Mouse (Mus musculus) kidney, embryonic 14.5 days (tissue): ENCODE results near the gene Tmx1. TPM values are rescaled to one million over a fixed set of nuclear protein-coding genes. Genes with fewer than 3 reads are reported as not detected.

Source experiments
- ATAC-seq: fragments of 200-750 bp; cut with Nextera tagmentation; 2 replicates; pipeline ENCODE4 v1.8.0; 2017; ENCODE audit warnings: moderate number of reproducible peaks, mild to moderate bottlenecking, moderate TSS enrichment, moderate library complexity; ENCODE audit not compliant: low FRiP score, low TSS enrichment
- H3K27ac ChIP-seq: fragments of 300-500 bp; sonication (generic); 2 replicates; pipeline ENCODE4 v1.5.1; 2014; ENCODE audit warnings: low read depth, mild to moderate bottlenecking, low read length, moderate library complexity, mixed read lengths
- H3K27me3 ChIP-seq: fragments of 300-500 bp; sonication (generic); 2 replicates; pipeline ENCODE4 v1.6.1; 2014; ENCODE audit warnings: mild to moderate bottlenecking, low read length; ENCODE audit not compliant: control insufficient read depth, insufficient read depth
- H3K36me3 ChIP-seq: fragments of 300-500 bp; sonication (generic); 2 replicates; pipeline ENCODE4 v1.6.1; 2014; ENCODE audit warnings: low read length, mixed read lengths; ENCODE audit not compliant: control insufficient read depth, insufficient read depth
- H3K4me1 ChIP-seq: fragments of 300-500 bp; sonication (generic); 2 replicates; pipeline ENCODE4 v1.6.1; 2014; ENCODE audit warnings: low read length, mixed read lengths; ENCODE audit not compliant: control insufficient read depth, insufficient read depth
- H3K4me2 ChIP-seq: fragments of 300-500 bp; sonication (generic); replicated peaks from 2 replicates; pipeline ENCODE4 v1.6.1; 2014; ENCODE audit warnings: low read depth, mild to moderate bottlenecking, low read length
- H3K4me3 ChIP-seq: fragments of 300-500 bp; sonication (generic); 2 replicates; pipeline ENCODE4 v1.5.1; 2014; ENCODE audit warnings: mild to moderate bottlenecking, low read length
- H3K9ac ChIP-seq: fragments of 300-500 bp; sonication (generic); 2 replicates; pipeline ENCODE4 v1.6.1; 2014; ENCODE audit warnings: low read depth, mild to moderate bottlenecking, low read length, moderate library complexity
- H3K9me3 ChIP-seq: fragments of 300-500 bp; sonication (generic); 2 replicates; pipeline ENCODE4 v1.6.1; 2016; ENCODE audit warnings: low read length; ENCODE audit not compliant: control insufficient read depth
- WGBS: fragments of 180-500 bp; shearing (Covaris S2); extraction: QIAGEN DNeasy Blood & Tissue Kit; methylation state at CpG from one replicate; pipeline ENCODE4 v1.1.7; 2014; 5-methylcytosine and 5-hydroxymethylcytosine counted together
- polyA plus RNA-seq: library from polyadenylated mRNA; unstranded; fragments of >200 nt; fragmentation: Nextera tagmentation; extraction: Ambion mirVana; gene quantifications from 2 replicates; pipeline ENCODE4 v1.2.1, GENCODE M21; 2014

The Tmx1 gene
- polyA plus RNA-seq, 1 experiment from 2014 or later = 81.7 TPM

GRCm38 (mm10) chr12:70505971-70506370 lies 53.1 kb downstream of the Tmx1 start:
- no peaks in the 10 kb centered on the region for H3K9me3 ChIP-seq
- no peaks in the 10 kb centered on the region for H3K36me3 ChIP-seq
- no peak overlapping the region for H3K27ac ChIP-seq
- H3K9ac ChIP-seq = no peak overlapping the region
- no peak overlapping the region for H3K4me2 ChIP-seq
- no peak for ATAC-seq
- H3K27me3 ChIP-seq = no peaks in the 10 kb centered on the region
- H3K4me3 ChIP-seq = no peak overlapping the region
- WGBS = 88% methylated on average over 5 of the region's 5 CpGs
- no peaks in the 10 kb centered on the region for H3K4me1 ChIP-seq

DNA sequence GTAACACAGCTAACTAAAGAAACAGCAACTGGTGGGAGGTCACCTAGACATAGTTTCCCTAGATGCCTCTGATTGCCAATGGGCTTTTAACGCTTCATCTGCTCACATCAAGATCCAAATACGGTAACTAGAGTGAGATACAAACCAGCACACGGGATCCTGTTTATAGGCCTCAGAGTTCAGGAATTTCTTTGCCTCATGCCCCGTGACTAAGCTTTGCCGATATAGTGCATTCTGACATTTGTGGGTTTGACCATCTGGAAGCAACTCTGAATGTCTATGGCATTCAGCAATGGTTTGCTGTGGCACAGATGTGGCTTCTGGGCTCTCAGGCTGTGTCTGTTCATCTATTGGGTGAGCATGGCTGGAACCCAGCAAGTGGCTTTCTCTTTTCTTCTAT lies 59.1 kb downstream of the Tmx1 start:
- Histone ChIP-seq H3K4me2 (no peak overlapping the region), H3K9me3 (no peaks in the 10 kb centered on the region), H3K27ac (no peak overlapping the region), H3K4me3 (no peak overlapping the region), H3K4me1 (no peaks in the 10 kb centered on the region), H3K27me3 (no peaks in the 10 kb centered on the region), H3K36me3 (no peaks in the 10 kb centered on the region), H3K9ac (no peak overlapping the region)
- no peak for ATAC-seq
- 83% methylated on average over 5 of the region's 5 CpGs for WGBS

DNA sequence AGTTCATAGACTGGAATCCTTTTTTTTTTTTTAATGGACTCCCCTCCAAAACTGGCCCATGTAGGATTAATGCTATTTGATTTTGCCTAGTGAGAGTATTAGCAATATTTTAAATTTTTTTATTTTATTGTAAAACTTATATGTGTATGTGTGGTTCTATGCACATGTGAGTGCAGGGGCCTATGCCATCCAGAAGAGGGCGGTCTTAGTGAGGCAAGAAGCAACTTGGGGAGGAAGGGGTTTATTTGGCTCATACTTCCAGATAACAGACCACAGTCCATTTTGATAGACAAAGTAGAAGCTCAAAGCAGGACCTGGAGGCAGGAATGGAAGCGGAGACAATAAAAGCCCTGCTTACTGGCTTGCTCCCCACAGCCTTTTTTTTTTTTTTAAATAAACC lies 59.5 kb downstream of the Tmx1 start:
- Histone ChIP-seq H3K9ac (no peak overlapping the region), H3K4me3 (no peak overlapping the region), H3K27ac (no peak overlapping the region), H3K4me2 (no peak overlapping the region), H3K27me3 (no peaks in the 10 kb centered on the region), H3K9me3 (no peaks in the 10 kb centered on the region), H3K36me3 (no peaks in the 10 kb centered on the region), H3K4me1 (no peaks in the 10 kb centered on the region)
- ATAC-seq = no peak
- 89% methylated on average over 2 of the region's 2 CpGs for WGBS

Other genes with a start within 250 kb of the Tmx1 start
- 17.8 and 27.5 TPM in 2 replicates for gene Pygl, start 221.6 kb upstream of the Tmx1 start, polyA plus RNA-seq
- 1.5 and 1.7 TPM in 2 replicates for gene Trim9, start 105.5 kb upstream of the Tmx1 start, polyA plus RNA-seq